Mouse (Mus musculus) brain, embryonic 14.5 days (tissue): ENCODE data around the gene Mcm5.

Experiments
- CTCF ChIP-seq: fragments of 200-500 bp; IDR thresholded peaks from 2 replicates; pipeline ENCODE4 v1.5.1; 2012; ENCODE audit warnings: inconsistent platforms, mild to moderate bottlenecking, moderate library complexity, borderline replicate concordance; ENCODE audit not compliant: insufficient read depth, insufficient read length; ENCODE audit errors: extremely low read depth
- POLR2A ChIP-seq: fragments of 200-500 bp; IDR thresholded peaks from 2 replicates; pipeline ENCODE4 v1.6.1; 2012; ENCODE audit warnings: mild to moderate bottlenecking, inconsistent platforms, borderline replicate concordance; ENCODE audit not compliant: poor library complexity, insufficient read depth, insufficient read length, severe bottlenecking; ENCODE audit errors: extremely low read depth

DNA sequence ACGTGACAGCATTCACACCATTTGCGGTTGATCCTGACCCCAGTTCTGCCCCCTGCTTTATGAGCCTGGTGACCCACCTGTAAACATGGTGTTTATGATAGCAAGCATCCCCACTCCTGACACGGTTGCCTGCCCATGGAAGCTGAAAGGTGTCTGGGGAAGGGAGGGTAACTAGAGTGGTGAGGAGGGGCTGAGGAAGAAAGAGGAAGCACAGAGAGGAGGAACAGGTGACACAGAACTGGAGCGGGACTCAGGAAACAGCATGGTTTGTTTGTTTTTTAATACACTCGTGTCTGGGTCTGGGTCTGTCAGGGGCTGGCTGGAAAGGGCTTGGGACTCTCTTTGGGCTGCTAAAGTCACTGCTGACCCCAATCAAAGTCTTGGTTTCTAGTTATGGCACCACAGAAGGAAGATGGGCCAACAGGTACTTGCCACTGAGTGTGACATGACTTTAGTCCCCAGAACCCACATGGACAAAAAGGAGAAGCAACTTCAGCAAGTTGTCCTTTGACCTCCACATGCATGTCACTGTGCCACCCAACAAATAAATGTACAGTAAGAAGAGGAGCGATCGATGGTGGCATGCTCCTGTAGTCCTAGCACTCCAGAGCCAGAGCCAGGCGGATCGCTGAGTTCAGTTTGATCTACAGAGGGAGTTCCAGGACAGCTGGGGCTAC lies 27.9 kb upstream of the Mcm5 start:
- no peak for TF ChIP-seq POLR2A
- TF ChIP-seq CTCF = no peak
